Mouse (Mus musculus): Measurements from ENCODE around the gene Rad9b.

Rad9b gene

GRCm38 (mm10) chr5:122353807-122354491, at the start of gene Rad9b, which contains the start of gene Vps29:
Gene Rad9b (minus strand): TSS chr5:122354233.
Gene Vps29 (plus strand): TSS chr5:122354369.
- peak; percentile 99 for DNase-seq (ENCODE audit: low spot score in 2 of 2)

DNA sequence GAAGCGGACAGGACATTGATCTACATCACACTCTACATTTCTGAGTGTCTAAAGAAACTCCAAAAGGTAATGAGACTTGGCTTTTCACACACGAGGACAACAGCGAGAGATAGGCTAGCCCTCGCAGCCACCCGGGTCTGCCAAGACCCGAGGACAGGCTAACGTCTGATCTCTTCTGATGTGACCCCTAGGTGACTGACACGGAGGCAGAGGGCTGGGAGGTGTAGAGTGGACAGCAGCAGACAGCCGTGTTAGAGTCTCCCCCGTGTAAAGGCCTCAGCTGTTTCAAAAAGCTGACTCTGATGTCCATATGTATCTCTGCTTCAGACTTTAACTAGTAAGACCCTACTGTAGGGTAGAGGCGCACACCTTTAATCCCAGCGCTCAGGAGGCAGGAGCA, 49.3 kb upstream of the Rad9b start:
- no peak for DNase-seq (ENCODE audit: low spot score in 2 of 2)

- peak in 1 of 2 experiments; percentile 44 for DNase-seq (ENCODE audit: low spot score in 2 of 2)
Observed at GRCm38 (mm10) chr5:122402772-122403171, 48.7 kb upstream of the Rad9b start.

DNA sequence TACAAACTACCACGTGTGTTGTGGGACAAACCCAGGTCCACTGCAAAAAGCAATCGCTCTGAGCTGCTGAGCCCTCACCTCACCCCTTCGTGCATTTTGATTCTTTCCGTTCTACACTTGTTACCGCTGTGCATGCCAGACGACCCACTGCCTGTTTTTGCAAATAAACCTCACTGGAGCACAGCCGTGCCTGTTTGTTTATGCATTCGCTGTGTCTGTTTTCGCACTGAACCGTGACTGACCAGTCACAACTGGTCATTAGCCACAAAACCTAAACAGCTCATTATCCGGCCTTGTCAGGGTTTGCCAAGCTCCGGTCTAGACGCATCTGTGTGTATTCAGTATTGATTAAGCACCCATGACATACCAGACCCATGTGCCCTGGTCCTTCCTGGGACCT, 48.1 kb upstream of the Rad9b start:
- no peak for DNase-seq (ENCODE audit: low spot score in 2 of 2)

GRCm38 (mm10) chr5:122401303-122401640, 47.2 kb upstream of the Rad9b start:
- peak; percentile 68 to 81 for DNase-seq (ENCODE audit: low spot score in 2 of 2)

DNA sequence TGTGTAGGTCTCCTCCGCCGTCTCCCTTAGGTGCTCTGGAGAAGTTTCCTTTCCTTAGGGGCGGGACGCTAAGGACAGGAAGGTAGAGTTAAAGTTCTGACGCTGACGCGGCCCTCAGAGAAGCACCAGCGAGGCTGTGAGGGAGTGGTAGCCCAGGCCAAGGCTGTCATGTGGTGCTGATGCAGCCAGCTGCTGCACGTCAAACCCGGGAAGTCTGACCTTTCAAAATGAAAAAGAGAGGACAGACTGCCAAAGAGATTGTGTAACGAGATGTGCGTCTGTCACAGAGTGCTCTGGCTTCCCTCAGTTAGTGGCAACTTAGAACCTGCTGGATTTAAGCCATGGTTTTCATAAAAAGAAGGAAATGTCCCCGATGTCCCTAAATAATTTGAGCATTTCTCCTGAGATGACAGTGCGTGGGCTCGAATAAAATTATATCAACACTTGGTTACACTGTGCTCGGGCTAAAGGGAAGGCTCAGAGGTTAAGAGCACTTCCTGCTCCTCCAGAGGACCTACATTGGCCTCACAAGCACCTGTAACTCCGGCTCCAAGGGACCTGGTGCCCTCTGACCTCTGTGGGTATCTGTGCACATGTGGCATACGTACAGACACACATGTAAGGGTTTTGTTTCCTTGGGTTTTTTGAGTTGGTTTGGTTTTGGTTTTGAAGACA, 46.7 kb upstream of the Rad9b start:
- no peak for DNase-seq (ENCODE audit: low spot score in 2 of 2)

DNA sequence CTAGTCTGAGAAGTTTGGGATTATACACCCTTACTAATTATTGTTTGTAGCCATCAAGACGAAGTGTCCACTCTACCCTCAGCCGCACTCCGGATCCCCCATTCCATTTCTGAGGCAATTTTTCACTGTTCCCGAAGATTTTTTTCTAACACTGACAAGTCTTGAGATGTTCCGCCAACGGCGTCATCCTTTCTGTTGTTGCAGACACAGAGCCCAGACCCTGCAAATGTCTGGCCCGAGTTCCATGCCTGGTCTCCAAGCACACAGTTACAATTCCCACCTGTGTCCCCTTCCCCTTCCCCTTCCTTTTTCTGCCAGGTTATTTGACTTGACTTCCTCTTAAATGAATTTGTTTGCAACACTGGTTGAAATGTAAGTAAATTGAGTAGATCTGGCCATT, 45.8 kb upstream of the Rad9b start:
- DNase-seq (ENCODE audit: low spot score in 2 of 2) = no peak

DNA sequence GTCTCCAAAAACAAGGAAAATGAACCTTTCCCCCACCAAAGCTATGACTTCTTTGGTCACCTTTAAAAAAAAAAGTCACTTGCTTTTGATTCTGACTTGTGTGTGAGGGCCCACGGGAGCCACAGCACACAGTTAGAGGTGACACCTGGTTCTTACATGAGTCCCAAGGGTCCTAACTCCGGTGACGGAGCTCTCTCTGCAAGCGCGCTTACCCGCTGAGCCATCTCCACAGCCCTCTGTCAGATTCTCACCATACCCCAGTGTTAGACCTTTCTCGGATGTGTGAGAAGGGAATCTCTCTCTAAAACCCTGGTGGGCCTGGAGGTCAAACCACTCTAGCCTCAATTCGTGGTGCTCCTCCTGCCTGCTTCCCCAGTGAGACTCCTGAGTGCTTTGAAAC, 43.5 kb upstream of the Rad9b start:
- no peak for DNase-seq (ENCODE audit: low spot score in 2 of 2)

- no peak for DNase-seq (ENCODE audit: low spot score in 2 of 2)
Observed at GRCm38 (mm10) chr5:122396791-122397190, 42.8 kb upstream of the Rad9b start.

GRCm38 (mm10) chr5:122393887-122394286, 39.9 kb upstream of the Rad9b start:
- DNase-seq (ENCODE audit: low spot score in 2 of 2) = peak; percentile 60 to 86

- peak in 1 of 2 experiments; percentile 18 for DNase-seq (ENCODE audit: low spot score in 2 of 2)
Observed at GRCm38 (mm10) chr5:122392227-122393004, 38.4 kb upstream of the Rad9b start.

GRCm38 (mm10) chr5:122391786-122392180, 37.8 kb upstream of the Rad9b start, which contains the start of gene Arpc3:
Gene Arpc3 (plus strand): TSS chr5:122391878.
- DNase-seq (ENCODE audit: low spot score in 2 of 2) = peak; percentile 89 to 96

DNA sequence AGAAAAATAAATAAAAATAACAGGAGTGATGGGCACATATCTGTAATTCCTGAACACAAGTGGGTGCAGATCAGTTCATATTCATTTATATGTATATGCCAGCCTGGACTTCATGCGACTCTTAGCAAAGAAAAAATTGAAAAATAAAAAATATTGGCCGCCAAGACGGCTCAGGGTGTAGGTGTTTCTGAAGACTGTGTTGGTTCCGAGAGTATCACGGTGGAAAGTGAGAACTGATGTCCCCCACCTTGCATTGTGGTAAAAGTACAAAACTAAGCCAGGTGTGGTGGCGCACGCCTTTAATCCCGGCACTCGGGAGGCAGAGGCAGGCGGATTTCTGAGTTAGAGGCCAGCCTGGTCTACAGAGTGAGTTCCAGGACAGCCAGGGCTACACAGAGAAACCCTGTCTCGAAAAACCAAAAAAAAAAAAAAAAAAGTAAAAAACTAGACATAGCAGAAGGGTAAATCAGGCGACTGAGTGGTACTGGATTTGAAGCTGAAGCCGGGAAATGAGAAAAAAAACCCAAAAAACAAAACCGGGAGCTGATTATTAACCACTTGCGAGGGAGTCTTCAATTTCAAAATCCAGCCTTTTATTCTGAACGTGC, 37.2 kb upstream of the Rad9b start:
- DNase-seq (ENCODE audit: low spot score in 2 of 2) = no peak

GRCm38 (mm10) chr5:122390671-122391070, 36.6 kb upstream of the Rad9b start:
- no peak for DNase-seq (ENCODE audit: low spot score in 2 of 2)

DNA sequence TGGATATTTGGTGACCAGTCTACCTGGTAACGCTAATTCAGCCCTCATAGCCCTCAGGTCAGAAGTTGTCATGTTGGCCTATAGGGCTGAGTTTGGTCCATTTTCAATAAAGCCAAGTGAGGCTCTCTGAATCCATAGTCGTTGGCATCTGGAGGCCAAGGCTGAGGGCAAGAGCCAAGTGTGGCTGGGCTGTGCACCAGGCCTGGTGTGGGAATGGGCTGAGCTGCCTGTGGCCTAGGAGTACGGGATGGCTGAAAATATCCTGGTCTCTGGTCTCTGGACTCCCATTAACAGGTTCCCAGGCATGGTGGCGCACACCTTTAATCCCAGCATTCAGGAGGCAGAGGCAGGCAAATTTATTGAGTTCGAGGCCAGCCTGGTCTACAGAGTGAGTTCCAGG, 36.0 kb upstream of the Rad9b start:
- no peak for DNase-seq (ENCODE audit: low spot score in 2 of 2)

DNA sequence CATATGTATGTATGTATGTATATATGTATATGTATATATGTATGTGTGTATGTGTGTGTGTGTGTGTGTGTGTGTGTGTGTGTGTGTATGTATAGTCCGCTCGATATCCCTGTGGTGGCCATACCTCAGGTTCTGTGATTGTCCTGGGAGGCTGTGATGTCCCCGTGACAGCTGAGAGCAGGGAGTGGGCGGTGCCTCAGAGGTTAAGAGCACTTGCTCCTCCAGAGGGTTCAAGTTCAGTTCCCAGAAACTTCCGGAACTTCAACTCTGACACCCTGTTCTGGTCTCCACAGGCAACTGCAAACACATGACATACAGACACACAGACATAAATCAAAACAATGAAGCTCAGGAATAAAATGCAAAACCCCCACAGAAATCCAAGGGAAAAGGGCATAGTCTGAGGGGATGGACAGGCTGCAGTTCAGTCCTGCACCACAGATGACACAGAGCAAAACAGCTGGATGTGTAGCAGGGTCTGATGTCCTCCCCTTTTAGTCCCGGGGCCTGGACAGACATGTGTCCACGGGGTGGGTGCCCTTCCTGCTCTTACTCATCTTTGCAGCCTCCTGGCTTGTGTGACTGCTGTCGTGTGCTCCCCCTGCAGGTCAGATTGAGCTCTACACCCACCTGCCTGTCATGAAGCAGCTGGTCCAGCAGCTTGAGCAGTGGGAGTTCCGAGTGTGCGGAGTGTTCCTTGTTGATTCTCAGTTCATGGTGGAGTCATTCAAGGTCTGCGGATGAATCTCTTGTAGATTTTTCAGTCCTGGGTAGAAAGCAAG, 25.5 kb upstream of the Rad9b start:
- peak; percentile 61 to 79 for DNase-seq (ENCODE audit: low spot score in 2 of 2)

DNA sequence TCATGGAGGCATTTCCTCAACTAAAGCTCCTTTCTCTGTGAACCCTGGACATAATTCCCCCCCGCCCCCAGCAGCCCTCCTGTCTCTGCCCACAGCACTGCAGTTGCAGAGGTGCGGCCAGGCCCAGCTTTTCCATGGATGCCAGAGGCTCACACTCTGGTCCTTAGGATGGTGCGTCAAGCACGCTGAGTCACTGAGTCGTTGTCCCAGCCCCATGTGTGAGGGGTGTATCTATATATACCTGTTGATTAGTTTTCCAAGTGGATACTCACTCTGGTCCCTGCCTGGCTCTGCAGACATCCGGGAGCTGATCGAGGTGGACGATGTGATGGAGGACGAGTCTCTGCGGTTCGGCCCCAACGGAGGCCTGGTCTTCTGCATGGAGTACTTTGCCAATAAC, 24.1 kb upstream of the Rad9b start:
- no peak for DNase-seq (ENCODE audit: low spot score in 2 of 2)

- DNase-seq (ENCODE audit: low spot score in 2 of 2) = no peak
Observed at GRCm38 (mm10) chr5:122377101-122377833, 23.2 kb upstream of the Rad9b start.

DNA sequence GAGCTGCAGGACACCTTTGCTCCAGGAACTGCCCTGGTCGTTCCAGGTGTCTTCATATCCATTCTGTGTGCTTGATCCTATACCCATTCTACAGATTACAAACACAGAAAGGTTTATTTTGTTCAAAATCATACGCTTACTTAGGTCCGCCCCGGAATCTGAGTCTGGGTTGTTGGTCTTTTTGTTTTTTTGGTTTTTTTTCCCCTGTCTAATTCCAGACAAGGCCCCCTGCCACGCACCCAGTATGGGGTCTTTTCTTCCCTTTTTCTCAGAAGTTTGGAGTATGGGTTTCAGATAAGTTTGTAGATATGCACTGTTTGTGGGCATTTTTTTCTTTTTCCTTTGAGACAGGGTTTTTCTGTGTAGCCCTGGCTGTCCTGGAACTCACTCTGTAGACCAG, 18.8 kb upstream of the Rad9b start:
- DNase-seq (ENCODE audit: low spot score in 2 of 2) = no peak

GRCm38 (mm10) chr5:122372192-122372769, 18.2 kb upstream of the Rad9b start, which contains the start of gene Fam216a:
Gene Fam216a (minus strand): TSS chr5:122372364.
- DNase-seq (ENCODE audit: low spot score in 2 of 2) = peak; percentile 99
